Mouse (Mus musculus) lung, embryonic 15.5 days (tissue): ENCODE measurements at regions not wholly inside any gene's neighbourhood (a gene's known extent, or its start where the extent isn't known, plus 50 kb on each side); places are given as distances from the start of the nearest gene placed in this dataset.
"Not testable (repeated sequence)": the region's sequence is repeated elsewhere in the genome, so short reads cannot be mapped to it uniquely, and the experiment has no call there.

Experiments
- ATAC-seq: fragments of 200-750 bp; cut with Nextera tagmentation; 2 replicates; pipeline ENCODE4 v1.8.0; 2017; ENCODE audit warnings: moderate number of reproducible peaks, borderline replicate concordance; ENCODE audit not compliant: low FRiP score, low TSS enrichment; ENCODE audit errors: extremely low read depth
- H3K27ac ChIP-seq: fragments of 300-500 bp; sonication (generic); 2 replicates; pipeline ENCODE4 v1.5.1; 2015; ENCODE audit warnings: moderate library complexity, mild to moderate bottlenecking, inconsistent platforms
- H3K27me3 ChIP-seq: fragments of 300-500 bp; sonication (generic); 2 replicates; pipeline ENCODE4 v1.6.1; 2015; ENCODE audit warnings: inconsistent platforms
- H3K36me3 ChIP-seq: fragments of 300-500 bp; sonication (generic); 2 replicates; pipeline ENCODE4 v1.6.1; 2015; ENCODE audit warnings: inconsistent platforms
- H3K4me1 ChIP-seq: fragments of 300-500 bp; sonication (generic); 2 replicates; pipeline ENCODE4 v1.6.1; 2015; ENCODE audit warnings: inconsistent platforms
- H3K4me2 ChIP-seq: fragments of 300-500 bp; sonication (generic); 2 replicates; pipeline ENCODE4 v1.6.1; 2015; ENCODE audit warnings: inconsistent platforms, mild to moderate bottlenecking, moderate library complexity
- H3K4me3 ChIP-seq: fragments of 300-500 bp; sonication (generic); 2 replicates; pipeline ENCODE4 v1.5.1; 2015; ENCODE audit warnings: mild to moderate bottlenecking, inconsistent platforms
- H3K9ac ChIP-seq: fragments of 300-500 bp; sonication (generic); 2 replicates; pipeline ENCODE4 v1.6.1; 2015; ENCODE audit warnings: inconsistent platforms
- H3K9me3 ChIP-seq: fragments of 300-500 bp; sonication (generic); 2 replicates; pipeline ENCODE4 v1.6.1; 2016; ENCODE audit warnings: inconsistent platforms
- WGBS: fragments of 180-500 bp; shearing (Covaris S2); methylation state at CpG from one replicate; pipeline ENCODE4 v1.1.7; 2015; 5-methylcytosine and 5-hydroxymethylcytosine counted together

DNA sequence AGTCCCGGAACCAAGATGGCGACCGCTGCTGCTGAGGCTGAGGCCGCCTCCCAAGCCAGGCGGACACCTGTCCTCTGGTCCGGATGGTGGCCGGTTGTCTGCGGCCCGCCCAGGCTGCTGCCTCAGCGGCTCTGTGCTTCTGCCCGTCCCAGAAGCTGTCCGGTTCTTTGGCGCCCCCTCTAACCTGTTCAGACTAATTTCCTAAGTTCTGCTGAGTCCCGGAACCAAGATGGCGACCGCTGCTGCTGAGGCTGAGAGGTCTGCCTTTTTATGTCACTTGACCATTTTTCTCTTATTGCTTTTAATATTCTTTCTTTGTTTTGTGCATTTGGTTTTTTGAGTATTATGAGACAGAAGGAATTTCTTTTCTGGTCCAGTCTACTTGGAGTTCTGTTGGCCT is 140.4 kb downstream of the Gm11077 start:
- not testable (repeated sequence) for H3K4me3 ChIP-seq, H3K27me3 ChIP-seq, H3K9me3 ChIP-seq, H3K27ac ChIP-seq, H3K36me3 ChIP-seq, ATAC-seq, H3K9ac ChIP-seq, H3K4me1 ChIP-seq, H3K4me2 ChIP-seq
- 94% methylated on average over 10 of the region's 16 CpGs for WGBS

DNA sequence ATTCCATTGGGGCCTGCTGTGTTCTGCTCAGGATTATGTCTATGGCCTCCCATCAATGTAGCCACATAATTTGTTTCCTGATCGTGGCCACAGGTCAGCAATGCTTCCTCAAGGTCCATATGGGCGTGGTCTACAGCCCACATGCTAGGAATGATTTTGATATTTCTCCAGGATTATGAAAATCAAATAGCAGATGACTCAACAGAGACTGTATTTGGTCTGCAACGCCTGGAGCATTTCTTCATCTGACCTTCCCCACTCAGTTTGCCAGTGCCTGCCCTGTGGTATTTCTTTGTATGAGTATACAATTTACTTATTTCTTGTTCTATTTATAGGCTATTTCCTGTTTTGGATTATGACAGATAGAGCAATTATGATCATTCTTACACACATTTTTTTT is 145.7 kb downstream of the Gm11077 start:
- Histone ChIP-seq H3K9me3 (no peaks in the 10 kb centered on the region), H3K4me3 (no peak overlapping the region), H3K36me3 (no peaks in the 10 kb centered on the region), H3K9ac (no peak overlapping the region), H3K4me1 (no peaks in the 10 kb centered on the region), H3K27ac (no peak overlapping the region), H3K27me3 (no peaks in the 10 kb centered on the region), H3K4me2 (no peak overlapping the region)
- WGBS, result 51% methylated on average over 3 of the region's 3 CpGs
- ATAC-seq, result no peak

DNA sequence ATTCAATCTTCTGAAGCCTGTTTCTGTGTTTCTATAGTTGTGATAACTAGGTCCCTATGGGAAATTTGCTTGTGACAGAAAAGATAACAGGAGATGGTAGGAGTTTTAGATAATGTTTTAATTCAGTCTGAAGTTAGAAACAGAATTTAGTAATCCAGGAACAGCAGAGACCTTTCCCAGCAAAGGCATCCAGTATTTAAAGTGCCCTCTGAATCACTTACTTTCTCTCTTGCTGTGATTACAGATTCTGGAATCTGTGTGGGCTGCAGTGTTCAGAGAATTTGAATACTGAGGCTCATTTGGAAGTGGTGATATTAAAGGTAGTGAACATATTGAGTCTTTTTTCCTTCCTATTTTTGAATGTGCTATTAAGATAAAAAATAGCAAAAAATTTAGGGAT is 154.6 kb downstream of the Gm11077 start:
- no peak for ATAC-seq
- Histone ChIP-seq H3K27ac (no peak overlapping the region), H3K9me3 (no peaks in the 10 kb centered on the region), H3K36me3 (no peaks in the 10 kb centered on the region), H3K9ac (no peak overlapping the region), H3K4me2 (no peak overlapping the region), H3K4me3 (no peak overlapping the region), H3K27me3 (no peaks in the 10 kb centered on the region), H3K4me1 (peaks cover 3% of the 10 kb centered on the region)

DNA sequence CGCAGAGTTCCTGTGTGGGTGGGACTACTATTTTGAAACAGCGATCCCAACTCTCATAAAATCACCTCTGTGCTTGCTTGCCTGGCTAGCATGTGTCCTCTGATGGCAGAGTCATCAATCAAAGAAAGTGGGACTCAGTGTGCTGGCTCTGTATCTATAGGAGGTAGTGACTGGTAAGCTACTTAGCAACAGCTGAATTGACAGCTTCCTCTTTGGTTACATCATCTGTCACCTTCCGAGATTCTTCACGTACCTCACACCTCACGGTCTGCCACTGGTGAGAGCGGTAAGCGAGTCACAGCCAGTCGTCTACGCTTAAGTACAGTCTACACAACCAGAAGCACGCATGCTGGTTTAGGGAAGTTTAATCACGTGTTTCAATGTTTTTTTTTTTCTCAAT is 159.5 kb downstream of the Gm11077 start:
- Histone ChIP-seq H3K27me3 (no peaks in the 10 kb centered on the region), H3K4me2 (peak overlapping the region; percentile 16; the same call in 1 of the 2 replicates), H3K9ac (no peak overlapping the region), H3K4me1 (peaks cover 5% of the 10 kb centered on the region), H3K4me3 (no peak overlapping the region), H3K36me3 (no peaks in the 10 kb centered on the region), H3K9me3 (no peaks in the 10 kb centered on the region), H3K27ac (no peak overlapping the region)
- no peak for ATAC-seq
- WGBS, result 18% methylated on average over 11 of the region's 11 CpGs

DNA sequence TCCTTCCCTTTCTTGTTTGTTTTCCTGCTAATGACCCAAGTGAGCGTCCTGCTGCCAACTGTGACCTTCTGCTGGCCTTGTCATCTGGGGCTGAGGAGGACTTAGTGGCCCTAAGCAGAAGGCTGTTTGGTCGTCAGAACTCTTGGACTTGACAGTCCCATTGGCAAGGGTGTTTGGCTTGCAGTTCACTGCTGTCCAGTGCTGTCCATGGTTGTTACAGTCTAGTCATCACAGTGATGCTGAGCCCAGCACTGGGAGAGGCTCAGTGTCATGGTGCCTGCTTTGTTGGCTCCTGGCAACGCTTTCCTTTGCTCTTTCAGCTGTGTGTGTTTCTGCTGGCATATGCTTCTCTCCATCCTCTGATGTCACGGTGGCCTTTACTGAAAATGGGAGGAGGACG is 161.0 kb downstream of the Gm11077 start:
- Histone ChIP-seq H3K4me3 (no peak overlapping the region), H3K4me2 (no peak overlapping the region), H3K27me3 (no peaks in the 10 kb centered on the region), H3K27ac (no peak overlapping the region), H3K4me1 (peaks cover 10% of the 10 kb centered on the region), H3K36me3 (no peaks in the 10 kb centered on the region), H3K9me3 (no peaks in the 10 kb centered on the region), H3K9ac (no peak overlapping the region)
- 61% methylated on average over 5 of the region's 5 CpGs for WGBS
- ATAC-seq, result no peak

DNA sequence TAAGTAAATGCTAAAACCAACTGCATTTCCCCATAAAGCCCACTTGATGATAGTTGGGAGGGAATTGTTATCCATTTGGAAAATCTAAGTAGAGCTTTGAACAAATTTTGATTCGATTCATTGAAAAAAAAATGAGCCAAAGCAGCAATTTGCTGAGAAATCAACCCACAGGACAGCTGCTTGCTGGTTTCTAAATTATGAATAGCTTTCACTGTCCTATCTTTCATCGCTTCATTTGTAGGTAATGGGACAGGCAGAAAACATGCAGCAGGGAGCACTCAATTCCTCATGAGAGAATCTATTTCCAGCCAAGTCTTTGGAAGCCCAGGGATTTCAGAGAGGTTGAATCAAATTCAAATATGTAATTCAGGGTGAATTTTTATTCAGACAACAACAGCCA is 161.5 kb downstream of the Gm11077 start:
- 79% methylated on average over 2 of the region's 2 CpGs for WGBS
- H3K27me3 ChIP-seq, result no peaks in the 10 kb centered on the region
- no peak for ATAC-seq
- peaks cover 13% of the 10 kb centered on the region for H3K4me1 ChIP-seq
- H3K27ac ChIP-seq, result no peak overlapping the region
- H3K4me3 ChIP-seq, result no peak overlapping the region
- H3K9ac ChIP-seq, result no peak overlapping the region
- H3K4me2 ChIP-seq, result no peak overlapping the region
- no peaks in the 10 kb centered on the region for H3K9me3 ChIP-seq
- H3K36me3 ChIP-seq, result no peaks in the 10 kb centered on the region

DNA sequence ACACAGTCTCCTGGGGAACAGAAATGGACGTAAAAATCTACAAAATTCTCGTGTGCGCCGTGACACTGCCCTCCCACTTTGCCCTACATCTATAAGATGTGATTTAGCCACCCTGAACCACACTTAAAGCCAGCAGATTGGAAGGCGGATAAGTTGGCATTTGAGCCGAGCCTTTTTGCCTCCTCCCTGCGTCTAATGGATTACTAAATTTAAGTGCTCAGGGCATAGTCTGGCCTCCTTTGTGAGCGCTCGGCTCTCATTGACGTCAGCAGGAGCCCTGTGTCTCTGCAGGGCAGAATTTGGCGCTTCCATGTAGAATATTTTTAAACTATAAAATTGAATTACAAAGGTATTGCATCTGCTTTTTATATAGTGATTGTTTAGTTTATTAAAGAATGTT is 165.4 kb downstream of the Gm11077 start:
- Histone ChIP-seq H3K4me3 (no peak overlapping the region), H3K4me1 (peaks cover 12% of the 10 kb centered on the region; the same call in 1 of the 2 replicates), H3K9ac (no peak overlapping the region), H3K27ac (no peak overlapping the region), H3K4me2 (no peak overlapping the region), H3K36me3 (no peaks in the 10 kb centered on the region), H3K9me3 (no peaks in the 10 kb centered on the region), H3K27me3 (no peaks in the 10 kb centered on the region)
- ATAC-seq, result no peak
- WGBS, result 48% methylated on average over 11 of the region's 11 CpGs

DNA sequence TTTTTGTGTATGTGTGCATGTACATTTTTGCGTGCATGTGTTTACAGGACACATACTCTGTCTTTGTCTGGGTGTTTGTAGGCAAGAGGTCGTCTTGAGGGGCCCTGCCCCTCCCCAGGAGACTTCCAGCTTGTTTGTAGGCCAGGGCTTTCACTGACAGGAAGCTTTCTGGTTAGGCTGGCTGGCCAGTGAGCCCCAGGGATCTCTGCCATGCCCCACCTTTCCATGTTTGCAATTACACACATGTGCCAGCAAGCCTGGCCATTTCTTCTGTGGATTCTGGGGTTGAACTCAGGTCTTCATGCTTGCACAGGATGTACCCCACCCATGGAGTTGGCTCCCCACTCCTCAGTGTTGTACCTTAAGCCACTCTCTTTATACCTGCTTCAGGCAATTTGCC is 166.4 kb downstream of the Gm11077 start:
- 32% methylated on average over 2 of the region's 2 CpGs for WGBS
- no peak for ATAC-seq
- Histone ChIP-seq H3K4me2 (no peak overlapping the region), H3K4me3 (no peak overlapping the region), H3K4me1 (peaks cover 12% of the 10 kb centered on the region; the same call in 1 of the 2 replicates), H3K9ac (no peak overlapping the region), H3K36me3 (no peaks in the 10 kb centered on the region), H3K9me3 (no peaks in the 10 kb centered on the region), H3K27ac (no peak overlapping the region), H3K27me3 (no peaks in the 10 kb centered on the region)

DNA sequence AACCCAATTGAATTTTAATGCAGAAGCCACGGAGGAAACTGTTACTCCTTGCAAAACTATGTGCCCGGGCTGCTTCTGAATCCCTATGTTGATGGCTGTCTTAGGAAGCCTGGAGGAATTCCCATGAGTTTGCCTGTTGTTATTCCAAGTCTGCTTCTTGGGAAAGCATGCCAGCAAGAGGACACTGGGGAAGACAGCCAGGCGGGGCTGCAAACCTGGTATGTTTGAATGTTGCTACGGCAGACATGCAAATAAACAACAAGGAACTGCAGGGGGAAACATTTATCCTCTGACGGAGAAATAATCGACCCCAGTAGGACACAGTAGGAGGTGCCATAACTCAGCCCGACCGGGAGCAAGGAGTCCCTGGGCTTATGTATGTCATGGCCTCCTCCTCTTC is 168.0 kb downstream of the Gm11077 start:
- Histone ChIP-seq H3K4me1 (peaks cover 12% of the 10 kb centered on the region; the same call in 1 of the 2 replicates), H3K27ac (0 out of 2 replicates have a peak overlapping the region, but pooled peaks have one; percentile 0), H3K9me3 (no peaks in the 10 kb centered on the region), H3K36me3 (no peaks in the 10 kb centered on the region), H3K9ac (no peak overlapping the region), H3K27me3 (no peaks in the 10 kb centered on the region), H3K4me2 (peak overlapping the region; percentile 16), H3K4me3 (no peak overlapping the region)
- ATAC-seq, result peak; percentile 41; the same call in 1 of the 2 replicates
- 24% methylated on average over 8 of the region's 8 CpGs for WGBS

DNA sequence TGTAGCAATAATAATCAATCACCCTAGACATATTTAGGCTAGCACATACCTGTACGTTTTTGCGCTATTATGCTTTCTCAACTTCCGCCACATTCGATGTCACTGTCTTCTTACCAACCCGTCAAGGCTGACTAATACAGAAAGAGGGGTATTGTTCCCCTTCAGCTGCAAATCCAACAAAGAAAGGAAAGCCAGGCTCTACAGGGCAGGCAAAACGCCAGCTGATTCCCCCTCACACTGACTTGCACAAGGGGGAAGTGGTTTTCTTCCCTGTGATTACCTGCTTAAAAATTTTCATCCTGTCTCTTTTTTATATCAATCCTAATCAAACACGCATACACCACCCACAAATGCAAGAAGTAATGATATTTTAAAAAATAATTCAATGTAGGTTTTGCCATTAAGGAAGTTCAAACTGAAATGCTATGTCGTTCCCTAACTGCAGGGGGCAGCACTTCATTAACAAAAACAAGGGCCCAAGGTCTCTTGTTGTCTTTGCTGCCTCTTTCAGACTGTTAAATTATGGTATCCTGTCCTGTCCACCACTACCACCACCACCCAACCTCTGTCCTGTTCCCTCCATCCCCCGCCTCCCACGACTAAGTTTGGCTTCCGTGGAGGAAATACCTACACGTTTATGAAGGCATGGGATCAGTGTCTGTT is 195.4 kb downstream of the Gm11077 start:
- H3K27ac ChIP-seq, result no peak overlapping the region
- H3K36me3 ChIP-seq, result no peaks in the 10 kb centered on the region
- 48% methylated on average over 12 of the region's 12 CpGs for WGBS
- no peak overlapping the region for H3K4me2 ChIP-seq
- H3K27me3 ChIP-seq, result no peaks in the 10 kb centered on the region
- H3K9me3 ChIP-seq, result no peaks in the 10 kb centered on the region
- H3K4me1 ChIP-seq, result no peaks in the 10 kb centered on the region
- H3K4me3 ChIP-seq, result no peak overlapping the region
- no peak for ATAC-seq
- H3K9ac ChIP-seq, result no peak overlapping the region

DNA sequence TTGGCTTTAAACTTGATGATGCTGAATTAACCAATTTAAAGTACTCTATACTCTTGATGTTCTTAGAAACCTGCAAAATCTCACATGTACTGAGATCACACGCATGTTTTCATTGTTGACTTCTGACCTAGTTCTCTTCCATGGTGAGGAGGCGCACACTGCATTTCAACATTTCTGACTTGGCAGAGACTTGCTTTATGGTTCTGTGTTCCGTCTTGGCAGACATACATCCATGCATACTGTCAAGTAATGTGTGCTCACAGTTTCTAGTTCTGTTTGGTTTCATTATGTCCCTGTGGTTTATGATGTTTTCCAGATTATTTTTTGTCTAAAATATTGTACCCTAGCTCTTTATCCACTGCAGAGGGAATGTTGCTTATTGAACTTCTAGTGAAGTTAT is 198.5 kb downstream of the Gm11077 start:
- Histone ChIP-seq H3K4me1 (no peaks in the 10 kb centered on the region), H3K27me3 (no peaks in the 10 kb centered on the region), H3K4me2 (no peak overlapping the region), H3K27ac (no peak overlapping the region), H3K36me3 (no peaks in the 10 kb centered on the region), H3K9me3 (no peaks in the 10 kb centered on the region), H3K9ac (no peak overlapping the region), H3K4me3 (no peak overlapping the region)
- WGBS, result 68% methylated on average over 3 of the region's 3 CpGs
- no peak; the same call in 1 of the 2 replicates for ATAC-seq

DNA sequence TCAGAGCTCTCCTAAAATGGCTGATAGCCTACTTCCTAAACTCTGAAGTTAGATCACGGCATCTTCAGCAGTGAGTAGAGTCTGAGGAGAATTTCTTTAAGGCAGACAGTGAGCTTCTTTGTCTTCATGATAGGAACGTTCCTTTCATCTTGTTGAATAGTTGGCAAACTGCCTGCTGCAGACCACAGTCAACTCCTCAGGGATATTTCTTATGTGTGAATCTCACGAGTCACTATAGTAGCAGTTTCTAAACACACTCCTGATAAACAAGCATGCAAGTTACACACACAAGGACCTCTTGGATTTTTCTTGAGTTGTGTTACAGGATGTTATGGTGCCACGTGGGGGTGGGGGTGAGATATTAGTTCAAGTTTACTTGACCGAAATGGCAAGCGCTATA is 205.2 kb downstream of the Gm11077 start:
- Histone ChIP-seq H3K27ac (no peak overlapping the region), H3K9ac (no peak overlapping the region), H3K9me3 (no peaks in the 10 kb centered on the region), H3K4me1 (no peaks in the 10 kb centered on the region), H3K36me3 (no peaks in the 10 kb centered on the region), H3K27me3 (no peaks in the 10 kb centered on the region), H3K4me2 (no peak overlapping the region), H3K4me3 (no peak overlapping the region)
- no peak for ATAC-seq
- 47% methylated on average over 6 of the region's 6 CpGs for WGBS

DNA sequence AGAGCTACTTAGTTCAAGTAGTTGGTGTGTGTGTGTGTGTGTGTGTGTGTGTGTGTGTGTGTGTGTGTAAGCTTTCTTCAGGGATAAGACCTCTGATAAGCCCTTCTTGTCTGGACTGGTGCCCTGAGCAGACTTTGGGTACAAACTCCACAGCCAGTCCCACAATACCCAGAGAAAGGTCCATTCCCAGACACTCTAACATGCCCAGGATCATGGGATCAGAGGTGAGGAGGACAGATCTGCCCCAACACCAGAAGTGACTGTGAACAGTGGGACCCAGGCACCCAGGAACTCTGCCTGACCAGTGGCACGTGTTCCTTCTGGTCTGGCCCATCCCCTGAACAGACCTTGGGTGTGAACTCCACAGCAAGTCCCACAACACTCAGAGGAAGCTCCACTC is 208.9 kb downstream of the Gm11077 start:
- no peak overlapping the region for H3K9ac ChIP-seq
- ATAC-seq, result no peak
- 81% methylated on average over 1 of the region's 1 CpGs for WGBS

More for the DNA sequence above, 208.9 kb downstream of the Gm11077 start:
- Histone ChIP-seq H3K4me1 (no peaks in the 10 kb centered on the region), H3K4me3 (no peak overlapping the region), H3K36me3 (no peaks in the 10 kb centered on the region), H3K27ac (no peak overlapping the region), H3K27me3 (no peaks in the 10 kb centered on the region), H3K9me3 (no peaks in the 10 kb centered on the region), H3K4me2 (no peak overlapping the region)
